Mouse (Mus musculus): ENCODE results near the gene Prkd2. TPM values are rescaled to one million over a fixed set of nuclear protein-coding genes. Genes with fewer than 3 reads are reported as not detected.

Gene Prkd2
- polyA plus RNA-seq, 1 experiment = 363 TPM

DNA sequence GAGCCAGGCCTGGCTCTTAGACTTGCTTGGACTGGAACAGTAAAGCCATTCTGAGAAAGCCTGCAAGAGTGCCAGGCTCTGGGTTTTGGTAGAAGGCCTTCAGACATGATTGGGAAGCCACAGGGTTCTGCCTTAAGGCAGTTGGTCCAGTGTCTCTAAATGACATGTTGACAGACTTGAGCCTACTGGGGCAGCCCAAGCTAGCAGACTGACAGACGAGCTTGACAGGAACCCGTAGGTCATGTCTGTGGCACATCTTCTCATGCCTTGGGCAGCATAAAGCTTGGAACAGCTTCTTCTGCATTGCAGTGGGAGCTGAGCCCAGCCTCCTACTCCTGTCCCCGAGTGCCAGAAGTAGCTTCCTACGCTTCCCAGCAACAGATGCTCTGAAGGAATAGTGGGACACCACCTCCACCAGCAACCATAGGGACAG lies 21.0 kb upstream of the Prkd2 start:
- no peak overlapping the region for H3K27ac ChIP-seq (ENCODE audit: control insufficient read depth, insufficient read depth, low read length)
- H3K36me3 ChIP-seq (ENCODE audit: control insufficient read depth, insufficient read depth, low read length) = peaks cover 17% of the 10 kb centered on the region; the same call in 1 of the 2 replicates
- H3K4me1 ChIP-seq (replicated peaks; ENCODE audit: control insufficient read depth, insufficient read depth, low read length) = peaks cover 33% of the 10 kb centered on the region
- no peaks in the 10 kb centered on the region for H3K27me3 ChIP-seq (ENCODE audit: control insufficient read depth, insufficient read depth, low read length)
- TF ChIP-seq POLR2A (IDR thresholded peaks at IDR 0.05; ENCODE audit: control insufficient read depth, extremely low read depth, insufficient read depth, low read length, poor library complexity) (no peak), CTCF (IDR thresholded peaks at IDR 0.05; ENCODE audit: borderline replicate concordance, control insufficient read depth, extremely low read depth, insufficient read depth, low read length, poor library complexity) (no peak)
- 92% methylated on average over 4 of the region's 4 CpGs for WGBS
- H3K4me3 ChIP-seq (ENCODE audit: control insufficient read depth, insufficient read depth, low read length) = no peak overlapping the region
- DNase-seq = no peak

DNA sequence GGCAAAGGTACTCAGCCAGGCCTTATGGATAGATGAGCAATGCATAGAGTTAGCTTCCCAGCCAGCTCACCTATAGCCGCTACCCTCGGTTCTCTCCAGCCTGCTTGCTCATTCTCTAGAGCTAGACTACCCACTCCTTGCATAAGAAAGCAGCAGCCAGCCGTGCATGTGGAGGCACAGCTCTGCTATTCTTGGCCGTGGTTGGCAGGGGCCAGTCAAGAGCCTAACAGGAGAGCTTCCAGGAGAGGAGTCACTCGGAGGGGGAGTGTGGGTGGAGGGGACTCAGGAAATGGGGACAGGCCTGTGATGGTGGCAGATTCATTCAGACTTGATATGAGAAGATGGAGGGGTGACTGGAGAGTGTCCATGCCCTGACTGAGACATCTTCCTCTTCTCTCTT lies 19.0 kb upstream of the Prkd2 start:
- H3K27me3 ChIP-seq (ENCODE audit: control insufficient read depth, insufficient read depth, low read length) = no peaks in the 10 kb centered on the region
- peaks cover 28% of the 10 kb centered on the region for H3K36me3 ChIP-seq (ENCODE audit: control insufficient read depth, insufficient read depth, low read length)
- TF ChIP-seq POLR2A (IDR thresholded peaks at IDR 0.05; ENCODE audit: control insufficient read depth, extremely low read depth, insufficient read depth, low read length, poor library complexity) (no peak), CTCF (IDR thresholded peaks at IDR 0.05; ENCODE audit: borderline replicate concordance, control insufficient read depth, extremely low read depth, insufficient read depth, low read length, poor library complexity) (no peak)
- WGBS = 89% methylated on average over 5 of the region's 5 CpGs
- DNase-seq = no peak
- H3K27ac ChIP-seq (ENCODE audit: control insufficient read depth, insufficient read depth, low read length) = no peak overlapping the region
- peaks cover 36% of the 10 kb centered on the region for H3K4me1 ChIP-seq (replicated peaks; ENCODE audit: control insufficient read depth, insufficient read depth, low read length)
- no peak overlapping the region for H3K4me3 ChIP-seq (ENCODE audit: control insufficient read depth, insufficient read depth, low read length)

- WGBS = 80% methylated on average over 10 of the region's 10 CpGs
- H3K27me3 ChIP-seq (ENCODE audit: control insufficient read depth, insufficient read depth, low read length) = no peaks in the 10 kb centered on the region
- H3K4me3 ChIP-seq (ENCODE audit: control insufficient read depth, insufficient read depth, low read length) = no peak overlapping the region
- peaks cover 31% of the 10 kb centered on the region for H3K4me1 ChIP-seq (replicated peaks; ENCODE audit: control insufficient read depth, insufficient read depth, low read length)
- no peak overlapping the region for H3K27ac ChIP-seq (ENCODE audit: control insufficient read depth, insufficient read depth, low read length)
- peak; percentile 68 for DNase-seq
- peaks cover 48% of the 10 kb centered on the region for H3K36me3 ChIP-seq (ENCODE audit: control insufficient read depth, insufficient read depth, low read length)
- TF ChIP-seq CTCF (IDR thresholded peaks at IDR 0.05; ENCODE audit: borderline replicate concordance, control insufficient read depth, extremely low read depth, insufficient read depth, low read length, poor library complexity) = no peak
Observed at GRCm38 (mm10) chr7:16825785-16826184, 16.9 kb upstream of the Prkd2 start.

DNA sequence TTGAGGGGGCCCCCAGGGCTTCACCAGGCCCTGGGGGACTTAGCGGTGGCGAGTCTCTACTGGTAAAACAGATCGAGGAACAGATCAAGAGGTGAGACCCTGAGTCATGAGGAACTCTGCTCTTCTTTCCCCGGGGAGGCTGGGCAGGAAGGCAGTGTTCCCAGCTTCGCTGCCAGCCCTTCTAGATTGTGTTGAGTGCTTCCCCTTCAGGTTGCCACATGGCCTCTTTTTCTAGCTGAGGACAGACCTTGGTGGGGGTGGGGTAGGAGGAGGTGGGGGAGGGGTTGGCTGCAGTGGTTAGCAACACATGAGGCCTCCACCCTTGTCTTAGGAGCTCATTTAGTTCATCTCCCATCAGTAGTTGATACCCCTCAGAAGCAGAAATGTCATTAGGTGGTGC lies 16.1 kb upstream of the Prkd2 start:
- no peak for TF ChIP-seq POLR2A (IDR thresholded peaks at IDR 0.05; ENCODE audit: control insufficient read depth, extremely low read depth, insufficient read depth, low read length, poor library complexity)
- no peak for TF ChIP-seq CTCF (IDR thresholded peaks at IDR 0.05; ENCODE audit: borderline replicate concordance, control insufficient read depth, extremely low read depth, insufficient read depth, low read length, poor library complexity)
- 54% methylated on average over 5 of the region's 5 CpGs for WGBS
- Histone ChIP-seq H3K27ac (ENCODE audit: control insufficient read depth, insufficient read depth, low read length) (no peak overlapping the region), H3K27me3 (ENCODE audit: control insufficient read depth, insufficient read depth, low read length) (no peaks in the 10 kb centered on the region), H3K4me1 (replicated peaks; ENCODE audit: control insufficient read depth, insufficient read depth, low read length) (peaks cover 24% of the 10 kb centered on the region), H3K36me3 (ENCODE audit: control insufficient read depth, insufficient read depth, low read length) (peaks cover 56% of the 10 kb centered on the region), H3K4me3 (ENCODE audit: control insufficient read depth, insufficient read depth, low read length) (no peak overlapping the region)
- DNase-seq = no peak

DNA sequence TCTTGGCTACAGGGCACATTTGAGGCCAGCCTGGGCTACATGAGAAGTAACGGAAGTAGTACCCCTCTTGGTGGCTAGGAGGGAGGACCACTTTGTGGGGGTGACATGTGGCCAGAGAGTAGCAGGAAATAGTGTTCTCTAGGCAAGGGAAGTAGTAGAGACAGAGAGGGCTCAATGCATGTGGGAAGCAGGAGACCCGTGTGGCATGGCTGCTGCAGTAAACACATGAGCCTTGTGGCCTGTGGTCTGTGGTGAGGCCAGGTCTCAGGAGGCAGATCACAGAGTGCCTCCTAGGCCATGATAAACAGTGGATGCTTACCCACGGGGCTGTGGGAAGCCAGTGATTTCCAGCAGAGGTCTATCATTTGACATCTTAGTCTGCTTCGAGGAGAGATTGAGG lies 15.4 kb upstream of the Prkd2 start:
- Histone ChIP-seq H3K36me3 (ENCODE audit: control insufficient read depth, insufficient read depth, low read length) (peaks cover 62% of the 10 kb centered on the region), H3K27ac (ENCODE audit: control insufficient read depth, insufficient read depth, low read length) (no peak overlapping the region), H3K27me3 (ENCODE audit: control insufficient read depth, insufficient read depth, low read length) (no peaks in the 10 kb centered on the region), H3K4me3 (ENCODE audit: control insufficient read depth, insufficient read depth, low read length) (no peak overlapping the region), H3K4me1 (replicated peaks; ENCODE audit: control insufficient read depth, insufficient read depth, low read length) (peaks cover 20% of the 10 kb centered on the region)
- TF ChIP-seq POLR2A (IDR thresholded peaks at IDR 0.05; ENCODE audit: control insufficient read depth, extremely low read depth, insufficient read depth, low read length, poor library complexity) (no peak), CTCF (IDR thresholded peaks at IDR 0.05; ENCODE audit: borderline replicate concordance, control insufficient read depth, extremely low read depth, insufficient read depth, low read length, poor library complexity) (no peak)
- DNase-seq = no peak
- 26% methylated on average over 4 of the region's 4 CpGs for WGBS

- TF ChIP-seq CTCF (IDR thresholded peaks at IDR 0.05; ENCODE audit: borderline replicate concordance, control insufficient read depth, extremely low read depth, insufficient read depth, low read length, poor library complexity) (no peak), POLR2A (IDR thresholded peaks at IDR 0.05; ENCODE audit: control insufficient read depth, extremely low read depth, insufficient read depth, low read length, poor library complexity) (no peak)
- WGBS = 94% methylated on average over 9 of the region's 9 CpGs
- DNase-seq = no peak
- Histone ChIP-seq H3K36me3 (ENCODE audit: control insufficient read depth, insufficient read depth, low read length) (peaks cover 72% of the 10 kb centered on the region), H3K27ac (ENCODE audit: control insufficient read depth, insufficient read depth, low read length) (no peak overlapping the region), H3K4me3 (ENCODE audit: control insufficient read depth, insufficient read depth, low read length) (no peak overlapping the region), H3K4me1 (replicated peaks; ENCODE audit: control insufficient read depth, insufficient read depth, low read length) (peaks cover 20% of the 10 kb centered on the region), H3K27me3 (ENCODE audit: control insufficient read depth, insufficient read depth, low read length) (no peaks in the 10 kb centered on the region)
Observed at GRCm38 (mm10) chr7:16830449-16830848, 12.3 kb upstream of the Prkd2 start.
